Mouse (Mus musculus) left cerebral cortex, postnatal 36 days (tissue): Measurements from ENCODE around the gene Fut2. TPM values are rescaled to one million over a fixed set of nuclear protein-coding genes. Genes with fewer than 3 reads are reported as not detected.

ENCODE experiments used
- DNase-seq, 2 experiments: peaks; one replicate each; pipeline ENCODE4 v3.0.0; 2021 to 2022; ENCODE audit warnings: low spot score in 2 of 2, mixed read lengths in 1 of 2
- intact Hi-C: fragments of 180-260 bp; cut with DNase I; formaldehyde crosslinking; loops from one replicate; pipeline ENCODE4 v1.15.1; 2025
- total RNA-seq, 2 experiments: library from RNA; stranded (reverse); gene quantifications; 2 replicates each; pipeline ENCODE4 v1.2.3; 2021

Gene Fut2
- total RNA-seq, 2 experiments from 2014 or later, result 0.63 TPM; not detected in 1

DNA sequence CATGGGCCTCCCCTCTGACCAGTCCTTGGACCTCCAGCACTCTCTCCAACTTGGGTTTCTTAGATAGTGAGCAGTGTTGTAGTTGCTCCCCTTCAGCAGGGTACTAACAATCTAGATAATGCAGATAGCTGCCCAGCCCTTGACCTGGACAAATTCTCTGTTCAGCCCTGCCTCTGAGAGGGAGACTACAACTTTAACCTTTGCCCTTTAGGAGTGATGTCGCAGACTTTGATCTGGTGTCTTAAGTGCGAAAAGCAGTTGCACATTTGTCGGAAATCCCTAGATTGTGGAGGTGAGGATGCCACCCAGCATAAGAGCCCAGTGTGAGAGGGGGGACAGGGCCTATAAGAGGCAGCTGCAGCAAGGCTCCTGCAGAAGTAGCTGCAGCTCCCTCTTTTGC is 41.5 kb downstream of the Fut2 start:
- intact Hi-C loops, result no loop called here
- no peak for DNase-seq

DNA sequence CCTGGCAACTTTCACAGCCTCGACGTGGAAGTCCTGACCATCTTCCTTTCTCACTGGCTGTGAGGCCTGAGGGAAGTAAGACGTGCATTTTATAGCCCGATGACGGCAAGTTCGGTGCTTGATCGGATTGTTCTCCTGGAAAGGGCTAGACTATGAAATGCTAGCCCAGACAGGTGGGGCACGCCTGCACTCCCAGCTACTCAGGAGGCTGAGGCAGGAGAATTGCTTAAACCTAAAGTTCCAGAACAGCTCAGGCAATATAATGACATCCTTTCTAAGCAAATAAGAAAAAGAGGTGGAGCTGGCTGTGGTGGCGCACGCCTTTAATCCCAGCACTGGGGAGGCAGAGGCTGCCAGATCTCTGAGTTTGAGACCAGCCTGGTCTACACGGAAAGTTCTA is 42.7 kb downstream of the Fut2 start:
- no peak for DNase-seq
- intact Hi-C loops, result no loop called here

DNA sequence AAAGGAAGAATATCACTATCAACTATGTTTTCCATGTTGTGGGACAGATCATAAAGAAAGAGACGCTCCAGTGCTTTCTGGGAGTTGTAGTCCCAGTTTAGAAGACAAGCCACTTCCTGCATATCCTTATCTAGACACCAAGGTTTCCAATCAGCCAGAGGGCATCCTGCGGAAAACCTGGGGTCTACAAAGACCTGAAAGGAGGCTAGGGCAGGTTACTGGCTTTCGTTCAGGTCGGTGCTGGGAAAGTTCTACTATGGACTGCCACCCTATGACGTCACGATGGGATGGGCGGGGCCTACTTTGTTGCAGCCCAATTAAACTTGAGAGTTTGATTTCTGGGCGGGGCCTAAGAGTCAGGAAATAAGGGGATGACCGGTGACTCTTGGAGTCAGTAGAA is 44.8 kb downstream of the Fut2 start, which contains the start of gene Izumo1:
Gene Izumo1, plus strand, starts transcription at position 369 of the 400 bp plus-strand sequence.
- intact Hi-C loops, result no loop called here
- no peak for DNase-seq

DNA sequence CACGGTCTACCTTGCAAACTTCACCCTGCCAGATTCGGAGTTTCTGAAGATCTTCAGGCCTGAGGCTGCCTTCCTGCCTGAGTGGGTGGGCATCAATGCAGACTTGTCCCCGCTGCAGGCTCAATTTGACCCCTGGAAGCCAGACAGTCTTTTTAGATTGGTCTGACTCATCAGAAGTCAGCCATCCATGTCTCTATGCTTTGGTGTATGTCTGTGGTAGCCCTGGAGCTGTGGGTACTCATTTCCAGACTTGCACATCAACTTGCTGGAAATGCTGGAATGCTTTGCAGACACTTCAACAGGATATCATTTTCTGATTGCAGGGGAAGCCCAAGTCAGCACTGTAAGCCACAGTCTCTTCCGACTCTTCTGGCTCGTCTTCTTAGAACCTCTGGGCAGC is 46.6 kb downstream of the Fut2 start:
- DNase-seq, result no peak
- intact Hi-C loops, result no loop called here

DNA sequence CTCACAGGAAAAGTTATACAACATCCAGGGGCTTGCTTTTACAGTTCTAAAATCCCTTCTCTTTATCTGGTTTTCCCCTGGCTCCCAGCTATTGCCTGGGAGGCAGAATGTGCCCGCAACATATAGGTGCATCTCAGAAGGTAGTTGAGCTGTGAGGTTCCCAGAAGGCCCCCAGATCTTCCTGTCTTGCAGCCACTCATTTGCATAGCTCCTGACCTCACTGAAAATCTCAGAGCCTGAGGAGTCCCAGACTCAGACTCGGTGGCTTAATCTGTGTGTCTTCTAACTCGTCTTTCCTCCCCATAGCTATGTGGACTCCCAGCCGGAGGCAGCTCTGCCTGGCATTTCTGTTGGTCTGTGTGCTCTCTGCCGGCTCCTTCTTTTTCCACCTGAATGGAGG is 47.9 kb downstream of the Fut2 start:
- DNase-seq, result no peak
- intact Hi-C loops, result no loop called here

DNA sequence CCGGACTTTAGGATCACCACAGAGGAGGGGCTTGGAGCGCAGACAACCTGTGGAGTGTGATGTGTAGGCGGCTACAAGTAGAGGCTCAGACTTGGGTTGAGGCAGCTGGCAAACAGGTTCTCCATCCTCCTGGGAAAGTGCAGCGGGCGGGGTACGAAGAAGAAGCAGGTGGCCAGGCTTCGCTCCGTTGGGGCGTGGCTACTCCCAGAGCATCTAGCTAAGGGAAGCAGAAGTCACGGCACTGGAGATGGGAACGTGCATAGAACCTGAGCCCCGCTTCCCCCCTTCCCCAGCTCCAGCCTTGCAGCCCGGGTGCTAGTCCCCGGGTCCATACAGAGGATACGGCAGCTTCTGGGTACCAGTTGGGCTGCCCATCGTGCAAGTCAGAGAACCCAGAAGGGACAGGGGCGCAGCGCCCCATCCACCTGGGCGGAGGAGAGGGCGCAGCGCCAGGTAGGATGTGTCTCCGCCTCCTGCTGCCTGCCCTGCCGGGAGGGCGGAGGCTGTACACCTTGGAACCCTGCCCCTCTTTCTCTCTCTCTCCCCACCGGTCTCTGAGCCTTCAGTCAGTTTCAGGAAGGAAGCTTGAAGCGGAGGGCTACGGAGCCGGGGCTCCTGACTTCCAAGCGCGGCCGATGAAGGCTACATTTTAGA is 49.0 kb downstream of the Fut2 start, which contains the start of gene Fut1:
Gene Fut1, plus strand, starts transcription at position 248 of the 654 bp plus-strand sequence.
- intact Hi-C loops, result no loop called here
- no peak for DNase-seq

DNA sequence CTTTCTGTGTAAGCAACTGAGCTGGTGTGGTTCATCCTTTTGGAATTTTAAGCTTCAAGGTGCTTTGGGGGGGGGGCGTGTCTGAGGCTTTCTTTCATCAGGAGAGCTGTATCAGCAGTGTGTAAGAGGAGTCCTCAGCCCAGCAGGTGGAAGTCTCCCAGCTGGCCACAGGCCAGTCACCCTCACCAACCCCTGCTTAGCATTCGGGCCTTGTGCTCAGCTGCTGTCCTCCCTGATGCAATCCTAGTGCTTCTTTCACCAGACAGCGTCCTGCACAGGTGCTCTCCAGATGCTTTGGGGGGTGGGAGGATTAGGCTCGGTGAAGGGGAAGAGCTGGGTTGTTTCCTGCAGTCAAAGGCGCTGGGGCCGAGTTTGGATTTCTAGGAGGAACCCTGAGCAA is 49.9 kb downstream of the Fut2 start:
- no peak for DNase-seq
- intact Hi-C loops, result no loop called here

DNA sequence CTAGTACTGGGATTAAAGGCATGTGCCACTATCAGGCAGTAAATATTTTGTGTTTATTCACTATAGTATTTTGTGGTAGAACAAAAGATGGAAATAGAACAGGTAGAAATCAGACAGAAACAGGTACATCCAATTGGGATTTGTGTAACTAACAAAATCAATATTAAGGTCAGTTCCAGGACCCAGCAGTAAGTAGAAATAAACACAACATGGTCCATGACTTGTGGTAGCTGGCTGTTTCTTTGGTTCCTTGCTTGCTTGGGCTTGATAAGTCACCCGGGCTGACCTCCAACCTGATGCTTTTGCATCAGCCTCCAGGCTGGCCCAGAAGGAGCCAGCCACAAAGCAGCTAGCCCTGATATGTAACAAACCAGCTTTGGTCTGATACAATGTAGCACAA is 56.7 kb downstream of the Fut2 start:
- intact Hi-C loops, result loop anchor here (5.0 kb wide), 1 partner anchor 63 kb away; no protein-coding TSS in a partner anchor
- no peak for DNase-seq

DNA sequence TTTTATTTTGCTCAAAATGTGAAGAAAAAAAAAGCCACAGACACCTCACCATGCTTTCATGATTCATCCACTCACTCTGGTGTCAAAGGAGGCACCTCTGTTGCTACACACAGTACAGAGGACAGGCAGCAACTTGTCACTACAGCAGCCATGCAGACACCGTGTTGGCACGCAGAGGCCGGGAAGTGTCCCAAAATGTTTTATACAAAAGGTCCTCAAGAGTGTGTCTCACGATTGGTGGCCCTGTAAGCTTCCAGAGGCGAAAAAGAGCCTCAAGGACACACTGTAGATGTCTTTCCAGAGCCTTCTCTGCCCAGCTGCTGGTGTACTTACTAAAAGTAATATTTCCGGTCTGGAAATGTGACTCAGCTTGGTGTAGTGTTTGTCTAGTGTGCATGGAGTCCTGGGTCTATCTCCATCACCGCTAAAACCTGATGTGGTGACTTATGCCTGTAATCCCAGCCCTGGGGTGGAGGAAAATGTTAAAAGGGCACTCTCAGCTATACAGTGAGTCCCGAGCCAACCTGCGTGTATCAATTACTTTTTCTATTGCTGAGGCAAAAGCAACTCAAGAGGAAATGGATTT is 60.4 kb downstream of the Fut2 start:
- intact Hi-C loops, result loop anchor here (5.0 kb wide), 1 partner anchor 67 kb away; no protein-coding TSS in a partner anchor
- DNase-seq, result no peak

DNA sequence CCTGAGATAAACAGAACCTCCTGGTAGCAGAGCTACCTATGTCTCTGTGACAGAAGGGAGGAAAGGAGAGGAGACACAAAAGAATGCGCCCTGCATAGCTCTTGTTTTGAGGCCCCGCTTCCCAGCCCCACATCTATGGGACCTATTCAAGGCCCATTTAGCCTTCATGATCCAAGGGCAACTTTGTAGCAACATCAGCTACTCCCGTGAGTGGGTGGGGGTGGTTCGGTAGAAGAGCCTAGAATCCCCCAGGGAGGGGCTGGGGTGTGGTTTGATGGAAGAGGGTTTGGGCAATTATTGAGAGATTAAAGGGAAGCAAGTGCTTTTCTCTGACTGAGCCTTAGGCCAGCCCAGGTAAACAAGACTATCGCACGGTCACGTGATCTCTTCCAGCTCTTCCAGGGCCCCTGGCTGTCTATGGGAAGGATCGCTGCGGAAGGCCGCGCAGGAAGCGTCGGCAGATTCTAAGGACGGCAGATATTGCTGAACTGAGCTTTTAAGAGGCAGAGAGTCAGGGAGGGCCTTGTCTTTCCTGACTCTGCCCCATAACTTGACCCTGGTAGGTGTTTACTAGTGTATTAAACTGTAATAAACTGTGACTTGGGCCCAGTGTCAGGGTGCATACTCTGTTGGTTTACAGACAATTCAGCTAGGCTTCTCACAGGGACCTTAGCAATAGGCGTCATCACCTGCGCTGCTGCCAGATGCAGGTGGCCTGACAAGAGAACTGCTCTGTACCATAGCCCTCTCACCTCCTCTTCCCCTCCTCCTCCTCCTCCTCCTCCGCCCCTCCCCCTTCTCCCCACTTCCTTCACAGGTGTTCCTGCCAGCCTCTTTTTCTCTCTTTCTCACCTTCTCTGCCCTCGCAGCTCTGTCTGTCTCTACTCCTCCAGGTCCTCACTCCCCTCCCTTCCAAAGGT is 67.0 kb downstream of the Fut2 start:
- intact Hi-C loops, result loop anchor here (5.0 kb wide), 1 partner anchor 83 kb away; the partner anchor contains the start of gene Ntn5

More for the DNA sequence above, 67.0 kb downstream of the Fut2 start:
- DNase-seq, result no peak

Other genes with a start within 250 kb of the Fut2 start
- not detected for gene Lhb, start 245.6 kb downstream of the Fut2 start, total RNA-seq
- gene Gys1, start 231.6 kb downstream of the Fut2 start, total RNA-seq, result 10 to 100 TPM; 14.1 to 16.9 TPM
- gene Ruvbl2, start 228.3 kb downstream of the Fut2 start, total RNA-seq, result 10 to 100 TPM; 39.7 to 41.5 TPM
- gene Ftl1, start 206.5 kb downstream of the Fut2 start, total RNA-seq, result 100 to 1,000 TPM; 198 to 232 TPM
- 10 to 100 TPM; 63.6 to 64.0 TPM for gene Bax, start 199.5 kb downstream of the Fut2 start, total RNA-seq
- gene Tulp2, start 184.5 kb downstream of the Fut2 start, total RNA-seq, result not detected
- under 1 TPM in 1 of 2 experiments, not detected in 1; 0.57 TPM for gene Gm45808, start 179.6 kb downstream of the Fut2 start, total RNA-seq
- gene Dhdh, start 177.6 kb downstream of the Fut2 start, total RNA-seq, result 1 to 10 TPM; 4.0 to 4.8 TPM
- gene Nucb1, start 156.0 kb downstream of the Fut2 start, total RNA-seq, result 10 to 100 TPM; 96.8 to 98.9 TPM
- gene Ppp1r15a, start 140.1 kb downstream of the Fut2 start, total RNA-seq, result 10 to 100 TPM; 24.2 to 31.3 TPM
- 1 to 10 TPM; 3.7 to 5.2 TPM for gene Plekha4, start 140.1 kb downstream of the Fut2 start, total RNA-seq
- under 1 TPM in 1 of 2 experiments, not detected in 1; 0.39 TPM for gene Hsd17b14, start 111.5 kb downstream of the Fut2 start, total RNA-seq
- 10 to 100 TPM; 18.8 to 27.5 TPM for gene Bcat2, start 96.2 kb downstream of the Fut2 start, total RNA-seq
- not detected for gene Fgf21, start 50.9 kb downstream of the Fut2 start, total RNA-seq
- not detected for gene Fut1, start 49.1 kb downstream of the Fut2 start, total RNA-seq
- not detected for gene Izumo1, start 44.6 kb downstream of the Fut2 start, total RNA-seq
- gene Rasip1, start 38.9 kb downstream of the Fut2 start, total RNA-seq, result 1 to 10 TPM; 6.9 to 8.0 TPM
- gene Mamstr, start 26.4 kb downstream of the Fut2 start, total RNA-seq, result 1 to 10 TPM; 4.1 to 5.1 TPM
- 1 to 10 TPM; 4.2 to 5.7 TPM for gene Ntn5, start 17.6 kb upstream of the Fut2 start, total RNA-seq
- under 1 TPM; 0.37 to 0.48 TPM for gene Sec1, start 28.0 kb upstream of the Fut2 start, total RNA-seq
- 100 to 1,000 TPM; 209 to 228 TPM for gene Car11, start 33.4 kb upstream of the Fut2 start, total RNA-seq
- gene Dbp, start 38.7 kb upstream of the Fut2 start, total RNA-seq, result 100 to 1,000 TPM; 128 to 138 TPM
- gene Rpl18, start 49.1 kb upstream of the Fut2 start, total RNA-seq, result 100 to 1,000 TPM; 284 to 337 TPM
- 10 to 100 TPM; 29.9 to 30.0 TPM for gene Sphk2, start 51.6 kb upstream of the Fut2 start, total RNA-seq
- not detected for gene Fam83e, start 54.8 kb upstream of the Fut2 start, total RNA-seq
- gene Spaca4, start 59.4 kb upstream of the Fut2 start, total RNA-seq, result not detected
- gene Lmtk3, start 117.3 kb upstream of the Fut2 start, total RNA-seq, result 100 to 1,000 TPM; 225 to 267 TPM
- gene Sult2b1, start 118.3 kb upstream of the Fut2 start, total RNA-seq, result 10 to 100 TPM; 11.4 to 13.8 TPM
- gene Cyth2, start 148.2 kb upstream of the Fut2 start, total RNA-seq, result 100 to 1,000 TPM; 199 to 210 TPM
- 1 to 10 TPM; 2.3 to 3.0 TPM for gene Kcnj14, start 158.4 kb upstream of the Fut2 start, total RNA-seq
- 10 to 100 TPM; 19.5 to 21.0 TPM for gene Grwd1, start 164.6 kb upstream of the Fut2 start, total RNA-seq
- gene Kdelr1, start 206.4 kb upstream of the Fut2 start, total RNA-seq, result 10 to 100 TPM; 71.0 to 80.0 TPM
- gene Grin2d, start 212.0 kb upstream of the Fut2 start, total RNA-seq, result 10 to 100 TPM; 10.2 to 12.3 TPM
- gene Syngr4, start 230.3 kb upstream of the Fut2 start, total RNA-seq, result not detected
- 10 to 100 TPM; 21.8 to 22.0 TPM for gene Tmem143, start 230.5 kb upstream of the Fut2 start, total RNA-seq